Mouse (Mus musculus) small intestine, adult 2 months (tissue): ENCODE results near the gene Atp5j2.

Experiments used
- CTCF ChIP-seq: fragments of 200-500 bp; IDR thresholded peaks from 2 replicates; pipeline ENCODE4 v1.5.1; 2012; ENCODE audit warnings: low read depth, mild to moderate bottlenecking, control low read depth, inconsistent platforms, low read length, moderate library complexity, mixed read lengths; ENCODE audit not compliant: insufficient replicate concordance, insufficient read length; ENCODE audit errors: extremely low read depth
- POLR2A ChIP-seq: fragments of 200-500 bp; IDR thresholded peaks from 2 replicates; pipeline ENCODE4 v1.6.1; 2012; ENCODE audit warnings: low read depth, mild to moderate bottlenecking, control low read depth, inconsistent platforms, low read length, moderate library complexity

DNA sequence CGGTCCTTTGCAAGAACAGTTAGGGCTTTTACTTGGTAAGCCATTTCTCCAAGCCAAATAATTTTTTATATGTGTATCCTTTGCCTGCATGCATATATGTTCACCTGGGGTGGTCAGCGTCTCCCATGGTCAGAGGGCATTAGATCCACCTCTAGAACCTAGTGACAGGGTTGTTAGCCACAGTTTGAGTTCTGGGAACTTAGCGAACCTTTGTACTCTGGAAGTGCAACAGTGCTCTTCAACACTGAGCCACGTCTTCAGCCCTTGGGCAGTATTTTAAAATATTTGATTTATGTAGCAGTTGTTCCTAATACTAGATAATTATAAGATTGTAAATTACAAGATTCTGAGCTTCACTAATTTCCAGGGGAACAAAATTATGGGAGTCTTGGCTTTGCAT lies 38.8 kb upstream of the Atp5j2 start:
- TF ChIP-seq CTCF, result no peak
- TF ChIP-seq POLR2A, result no peak
